Mouse (Mus musculus): ENCODE data around the gene Dock4.
A peak's percentile ranks its signal among the peaks of the same experiment; 100 is the strongest.

The Dock4 gene

DNA sequence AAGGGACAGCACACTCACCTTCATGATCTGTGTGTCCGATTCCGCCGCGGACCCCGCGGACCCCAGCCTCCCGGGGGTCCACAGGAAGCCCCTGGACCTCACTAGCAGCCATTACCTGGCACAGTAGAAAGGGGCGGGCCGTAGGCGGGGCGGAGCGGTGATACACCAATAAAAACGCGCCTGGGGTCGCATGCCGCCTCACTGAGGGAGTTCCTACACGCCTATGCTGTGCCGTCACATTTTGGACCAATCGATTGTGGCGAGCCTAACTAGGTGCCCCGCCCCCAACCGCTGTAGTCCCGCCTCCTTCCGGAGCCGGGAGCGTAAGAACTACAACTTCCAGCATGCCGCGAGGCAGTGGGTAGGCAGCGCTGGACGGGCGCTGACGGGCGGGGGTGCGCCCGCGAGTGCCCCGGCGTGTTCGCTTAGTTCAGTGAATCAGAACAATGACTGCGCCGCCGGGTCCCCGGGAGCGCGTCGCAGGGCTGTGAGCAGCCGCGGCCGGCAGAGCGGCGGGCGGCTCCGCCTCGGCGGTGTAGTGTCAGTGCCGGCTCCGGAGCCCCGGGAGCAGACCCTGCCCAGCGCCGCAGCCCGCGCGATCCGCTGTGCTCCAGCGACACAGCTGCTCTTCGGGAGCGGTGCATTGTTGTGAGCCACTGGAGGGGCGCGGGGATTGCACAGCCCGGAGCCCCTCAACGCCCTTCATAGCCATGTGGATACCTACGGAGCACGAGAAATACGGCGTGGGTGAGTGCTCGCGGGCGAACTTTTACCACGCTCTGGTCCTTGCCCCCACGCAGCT is at the start of gene Dock4, which contains the start of gene Zfp277:
Gene Dock4 (plus strand): TSS at position 305 of the 802 bp plus-strand sequence.
Gene Zfp277 (minus strand): TSS at position 255 of the 802 bp plus-strand sequence.
- peak; percentile 99 for DNase-seq (ENCODE audit: low read depth, low spot score)

GRCm38 (mm10) chr12:40398916-40399315 is 46.8 kb upstream of the Dock4 start:
- DNase-seq (ENCODE audit: low read depth, low spot score), result no peak

DNA sequence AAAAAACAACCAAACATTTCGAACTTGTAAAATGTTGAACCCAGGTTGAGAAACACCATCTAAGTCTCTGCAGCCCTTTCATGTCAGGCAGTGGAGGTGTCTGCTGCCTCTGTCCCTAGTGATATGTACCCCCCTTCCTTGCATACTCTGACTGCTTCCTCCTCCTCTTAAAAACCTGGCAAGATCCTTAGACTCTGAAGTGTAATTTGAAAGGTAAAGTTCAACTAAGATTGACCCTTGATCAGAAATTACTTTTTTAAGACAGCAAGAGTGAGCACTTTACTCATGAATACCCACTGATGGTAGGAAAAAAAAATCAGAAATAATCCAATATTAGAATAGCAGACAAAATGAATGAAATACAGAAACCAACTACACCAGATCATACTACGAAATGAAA is 46.4 kb upstream of the Dock4 start:
- DNase-seq (ENCODE audit: low read depth, low spot score), result no peak

- DNase-seq (ENCODE audit: low read depth, low spot score), result no peak
These were observed 45.9 kb upstream of the Dock4 start for GRCm38 (mm10) chr12:40399812-40400211.

- DNase-seq (ENCODE audit: low read depth, low spot score), result peak; percentile 86
These were observed 31.0 kb upstream of the Dock4 start for GRCm38 (mm10) chr12:40414682-40415311.

DNA sequence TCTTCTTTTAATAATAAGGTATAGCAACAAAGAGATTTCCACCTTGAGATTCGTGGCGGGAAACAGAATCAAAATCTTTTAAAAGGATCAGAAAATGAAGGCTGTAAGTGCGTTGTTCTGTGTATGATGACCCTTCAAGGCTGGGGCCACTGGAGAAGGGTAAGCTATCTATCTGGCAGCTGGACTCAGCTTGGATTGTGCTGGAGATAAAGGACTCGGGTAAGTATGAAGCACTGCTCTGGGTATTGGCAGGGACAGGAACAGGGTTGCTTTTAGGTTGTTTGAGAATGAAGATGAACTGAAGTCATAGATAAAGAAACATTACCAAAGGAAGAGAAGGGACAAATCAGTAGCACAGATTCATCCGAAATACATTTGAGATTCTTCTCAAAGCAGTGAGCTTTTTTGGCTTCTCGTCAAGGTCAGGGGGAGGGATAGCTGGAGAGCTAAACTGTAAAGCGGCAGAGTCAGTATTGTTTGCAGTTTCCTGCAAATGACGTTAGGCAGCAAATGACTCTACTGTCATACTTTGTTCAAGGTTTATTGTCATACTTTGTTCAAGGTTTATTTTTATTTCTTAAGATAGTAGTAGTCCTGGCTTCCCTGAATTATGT is 30.3 kb upstream of the Dock4 start:
- DNase-seq (ENCODE audit: low read depth, low spot score), result no peak

- no peak for DNase-seq (ENCODE audit: low read depth, low spot score)
These were observed 28.5 kb upstream of the Dock4 start for GRCm38 (mm10) chr12:40417257-40417656.

DNA sequence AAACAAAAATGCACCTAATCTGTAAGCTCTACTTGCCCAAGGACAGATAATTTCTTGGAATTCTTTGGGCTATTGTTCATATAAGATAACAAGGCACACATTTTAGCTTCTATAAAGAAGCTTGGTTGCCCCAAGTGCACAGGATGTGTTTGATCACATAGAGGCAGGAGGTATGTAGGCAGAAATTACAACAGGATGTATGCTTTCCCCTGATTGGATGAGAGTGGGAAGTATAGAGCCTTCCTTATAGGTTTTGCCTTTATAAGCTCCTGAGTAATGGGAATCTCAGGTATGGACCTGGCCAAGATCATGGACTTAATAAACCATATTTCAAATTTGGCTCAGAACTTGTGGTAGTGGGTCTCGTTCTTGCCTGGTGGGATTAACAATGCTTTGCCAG is 20.8 kb upstream of the Dock4 start:
- no peak for DNase-seq (ENCODE audit: low read depth, low spot score)

DNA sequence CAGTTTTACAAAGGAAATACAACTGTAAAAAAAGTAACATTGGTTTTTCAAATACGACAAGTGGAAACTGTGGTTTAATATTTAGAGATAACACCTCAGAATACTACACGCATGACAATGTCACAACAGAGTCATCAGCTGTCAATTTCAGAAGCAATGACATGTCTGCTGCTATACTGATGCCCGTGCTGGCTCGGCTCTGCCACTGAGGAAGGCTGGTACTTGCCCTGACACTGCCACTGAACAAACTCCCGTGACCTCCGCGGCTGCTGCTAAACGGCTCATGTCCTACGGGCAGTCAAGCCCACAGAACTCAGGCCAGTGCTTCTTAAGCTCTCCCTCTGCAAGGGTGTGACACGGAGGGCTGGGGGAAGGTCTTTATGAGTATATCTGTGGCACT is 18.1 kb upstream of the Dock4 start:
- no peak for DNase-seq (ENCODE audit: low read depth, low spot score)

DNA sequence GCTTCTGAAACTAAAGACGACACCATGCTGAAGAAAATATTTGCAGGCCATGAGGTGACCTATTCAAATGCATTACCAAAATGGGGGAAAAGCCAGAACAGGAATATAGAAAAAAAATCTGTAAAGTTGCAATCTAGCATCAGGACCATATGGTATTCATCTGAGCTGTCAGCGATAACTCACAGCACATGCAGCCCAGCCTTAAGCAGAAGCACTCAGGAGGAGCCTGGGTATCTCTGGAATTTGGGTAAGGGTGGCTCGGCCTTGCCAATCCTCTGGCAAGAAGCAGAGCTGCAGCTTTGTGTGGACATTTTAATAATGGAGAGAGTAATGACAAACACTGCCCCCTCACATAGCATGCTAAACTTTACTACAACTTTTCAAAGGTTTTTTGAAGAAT is 15.8 kb upstream of the Dock4 start:
- DNase-seq (ENCODE audit: low read depth, low spot score), result no peak

DNA sequence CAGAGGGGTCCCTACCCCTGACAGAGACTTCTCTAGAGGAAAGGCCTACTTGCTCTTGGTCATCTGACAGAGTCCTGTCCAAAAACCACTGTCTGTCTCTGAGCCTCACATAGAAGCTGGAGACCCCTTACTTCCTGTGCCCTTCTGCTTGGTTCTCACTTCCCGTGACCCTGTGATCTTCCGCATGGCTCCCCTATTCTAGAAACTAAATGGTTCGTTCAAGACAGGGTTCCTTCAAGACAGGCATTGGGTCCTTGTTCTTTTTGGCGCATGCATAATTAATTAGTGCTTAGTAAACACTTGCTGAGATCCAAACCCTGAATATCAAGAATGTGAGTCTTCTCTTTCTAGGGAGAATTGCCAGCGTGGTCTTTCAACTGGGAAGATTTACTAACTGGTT is 14.7 kb upstream of the Dock4 start:
- no peak for DNase-seq (ENCODE audit: low read depth, low spot score)

DNA sequence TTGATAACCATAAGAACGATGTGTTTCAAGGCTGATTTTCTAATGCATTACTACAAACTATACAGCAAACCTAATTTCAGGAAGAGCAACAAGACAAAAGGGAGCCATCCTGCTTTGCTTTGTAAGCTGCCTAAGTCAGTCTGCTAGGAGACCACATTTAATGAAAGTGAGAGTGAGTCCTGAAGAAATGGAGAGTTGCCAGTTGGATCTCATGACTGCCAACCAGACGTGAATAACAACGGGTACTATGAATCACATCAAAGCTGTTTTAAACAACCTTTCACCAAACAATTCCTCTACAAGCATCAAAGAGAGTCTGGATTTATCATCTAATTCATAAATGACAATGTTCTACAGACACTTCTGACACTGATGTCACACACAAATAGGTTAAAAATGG is 11.7 kb upstream of the Dock4 start:
- no peak for DNase-seq (ENCODE audit: low read depth, low spot score)

DNA sequence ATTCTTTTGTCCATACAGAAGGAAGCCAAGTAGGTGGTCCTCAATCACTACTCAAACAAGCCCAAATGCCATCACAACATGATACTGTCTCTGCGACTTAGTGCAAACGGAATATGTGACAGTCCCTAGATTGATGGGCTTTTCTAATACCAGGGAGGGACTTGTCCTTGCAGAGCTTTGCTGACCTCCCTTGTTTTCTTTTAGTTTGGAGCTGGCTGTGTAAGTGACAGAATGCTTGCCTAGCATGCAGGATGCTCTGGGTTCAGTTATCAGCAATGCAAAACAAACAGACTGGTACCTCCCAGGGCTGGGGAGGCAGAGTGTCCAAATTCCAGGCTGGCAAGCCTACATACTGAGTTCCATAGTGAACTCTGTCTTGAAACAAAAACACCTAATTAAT is 7.7 kb upstream of the Dock4 start:
- DNase-seq (ENCODE audit: low read depth, low spot score), result no peak

DNA sequence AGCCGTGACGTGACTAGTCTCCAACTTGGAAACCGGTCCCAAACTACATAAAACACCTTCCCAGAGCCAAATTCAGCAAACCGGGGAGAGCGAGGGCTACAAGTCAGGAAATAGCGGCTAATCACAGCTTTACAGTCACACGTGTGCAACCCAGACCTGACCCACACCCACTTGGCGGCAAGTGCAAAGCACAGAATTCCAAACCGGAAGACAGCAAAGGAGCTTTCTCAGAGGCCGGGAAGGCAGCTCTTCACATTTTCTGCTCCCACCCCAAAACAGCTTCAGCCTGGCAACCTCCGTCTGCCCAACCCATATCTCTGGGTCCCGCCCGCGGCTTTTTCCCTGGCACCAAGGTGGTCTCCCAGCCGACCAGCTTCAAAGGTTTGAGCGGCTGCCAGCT is 546 bp upstream of the Dock4 start:
- no peak for DNase-seq (ENCODE audit: low read depth, low spot score)

- no peak for DNase-seq (ENCODE audit: low read depth, low spot score)
These were observed 964 bp downstream of the Dock4 start for GRCm38 (mm10) chr12:40446450-40447381.

- DNase-seq (ENCODE audit: low read depth, low spot score), result no peak
These were observed 2.0 kb downstream of the Dock4 start for GRCm38 (mm10) chr12:40447561-40448355.

GRCm38 (mm10) chr12:40449119-40449795 is 3.5 kb downstream of the Dock4 start:
- DNase-seq (ENCODE audit: low read depth, low spot score), result no peak

GRCm38 (mm10) chr12:40456517-40456916 is 10.8 kb downstream of the Dock4 start:
- no peak for DNase-seq (ENCODE audit: low read depth, low spot score)

DNA sequence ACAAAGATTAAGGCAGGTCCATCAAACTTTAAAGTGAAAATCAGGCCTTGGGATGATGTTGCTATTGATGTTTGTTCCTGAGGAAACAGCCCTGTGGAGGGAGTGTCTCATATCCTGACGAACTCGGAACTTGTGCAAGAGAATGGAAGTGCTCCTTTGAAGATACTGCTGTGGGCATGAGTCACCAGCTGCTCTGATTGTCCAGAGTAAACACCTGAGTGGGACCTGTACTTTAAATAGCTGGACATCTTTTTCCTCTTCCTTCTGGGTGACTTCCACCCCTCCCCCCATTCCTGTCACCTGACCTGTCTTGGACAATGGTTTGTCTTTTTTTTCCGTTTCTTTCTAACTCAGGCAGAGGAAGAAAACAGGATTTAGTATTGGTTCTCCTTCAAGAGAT is 13.2 kb downstream of the Dock4 start:
- DNase-seq (ENCODE audit: low read depth, low spot score), result no peak

DNA sequence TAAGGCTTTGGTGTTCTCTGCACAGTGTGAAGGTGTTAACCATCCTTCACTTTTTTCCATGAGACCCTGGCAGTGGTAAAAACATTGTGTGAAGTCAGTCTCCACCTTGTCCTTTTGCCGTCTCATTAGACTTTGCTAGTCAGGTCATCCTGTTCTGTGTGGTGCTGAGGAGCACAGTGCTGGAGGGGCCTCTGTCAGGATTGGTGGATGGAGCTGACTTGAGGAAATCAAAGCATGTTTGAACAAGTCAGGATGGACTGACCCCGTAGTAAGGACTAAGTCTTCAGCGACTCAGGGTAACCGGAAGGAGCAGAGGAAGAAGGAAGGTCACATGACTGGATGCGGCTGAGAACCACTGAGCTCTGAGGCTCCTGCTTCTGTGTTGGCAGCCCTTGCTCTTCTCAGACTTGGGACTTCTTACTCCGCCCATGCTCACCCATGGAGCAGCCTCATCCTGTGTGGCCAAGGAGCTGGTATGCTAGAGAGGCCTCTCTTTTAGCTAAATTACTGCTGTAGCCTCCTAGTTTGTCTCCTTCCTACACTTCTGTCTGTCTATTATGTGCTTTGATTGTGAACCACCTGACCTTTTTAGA is 14.0 kb downstream of the Dock4 start:
- DNase-seq (ENCODE audit: low read depth, low spot score), result no peak

Data from telencephalon, adult 2 months (tissue).